Mouse (Mus musculus): ENCODE measurements around the gene Pim1. TPM values are rescaled to one million over a fixed set of nuclear protein-coding genes. Genes with fewer than 3 reads are reported as not detected.

Pim1 gene
- polyA plus RNA-seq, 1 experiment from 2014 or later, result 21.6 TPM

GRCm38 (mm10) chr17:29544064-29544463 lies 53.5 kb downstream of the Pim1 start:
- Histone ChIP-seq H3K9me3 (no peaks in the 10 kb centered on the region), H3K4me2 (no peak overlapping the region), H3K27ac (no peak overlapping the region), H3K36me3 (no peaks in the 10 kb centered on the region), H3K27me3 (no peaks in the 10 kb centered on the region), H3K4me1 (peaks cover 6% of the 10 kb centered on the region), H3K9ac (no peak overlapping the region), H3K4me3 (no peak overlapping the region)
- 82% methylated on average over 2 of the region's 2 CpGs for whole genome bisulfite sequencing
- ATAC-seq (ENCODE audit: insufficient number of reproducible peaks, low FRiP score, low TSS enrichment, low read depth), result no peak

- H3K4me3 ChIP-seq, result no peak overlapping the region
- ATAC-seq (ENCODE audit: insufficient number of reproducible peaks, low FRiP score, low TSS enrichment, low read depth), result no peak
- no peaks in the 10 kb centered on the region for H3K36me3 ChIP-seq
- no peak overlapping the region for H3K9ac ChIP-seq
- 90% methylated on average over 5 of the region's 5 CpGs for WGBS
- no peaks in the 10 kb centered on the region for H3K27me3 ChIP-seq
- no peaks in the 10 kb centered on the region for H3K9me3 ChIP-seq
- H3K4me1 ChIP-seq, result peaks cover 11% of the 10 kb centered on the region
- no peak overlapping the region for H3K27ac ChIP-seq
- no peak overlapping the region for H3K4me2 ChIP-seq
These were observed 54.7 kb downstream of the Pim1 start for GRCm38 (mm10) chr17:29545241-29545640.

Other genes starting within 250 kb of the Pim1 start
- gene Ppil1, start 226.6 kb upstream of the Pim1 start, polyA plus RNA-seq (2015; fragmentation: Nextera tagmentation; extraction: Ambion mirVana), result 130 and 132 TPM in 2 replicates
- 84.1 and 95.5 TPM in 2 replicates for gene BC004004, start 222.0 kb upstream of the Pim1 start, polyA plus RNA-seq (2015; fragmentation: Nextera tagmentation; extraction: Ambion mirVana)
- 6.5 and 8.0 TPM in 2 replicates for gene Pi16, start 173.1 kb upstream of the Pim1 start, polyA plus RNA-seq (2015; fragmentation: Nextera tagmentation; extraction: Ambion mirVana)
- 267 and 334 TPM in 2 replicates for gene Mtch1, start 142.8 kb upstream of the Pim1 start, polyA plus RNA-seq (2015; fragmentation: Nextera tagmentation; extraction: Ambion mirVana)
- 8.5 and 9.7 TPM in 2 replicates for gene Fgd2, start 129.8 kb upstream of the Pim1 start, polyA plus RNA-seq (2015; fragmentation: Nextera tagmentation; extraction: Ambion mirVana)
- gene Gm17657, start 58.9 kb downstream of the Pim1 start, polyA plus RNA-seq (2015; fragmentation: Nextera tagmentation; extraction: Ambion mirVana), result not detected in 2 replicates
- 13.4 and 14.7 TPM in 2 replicates for gene Tbc1d22b, start 59.0 kb downstream of the Pim1 start, polyA plus RNA-seq (2015; fragmentation: Nextera tagmentation; extraction: Ambion mirVana)
- 0.73 and 1.1 TPM in 2 replicates for gene Tmem217, start 61.6 kb downstream of the Pim1 start, polyA plus RNA-seq (2015; fragmentation: Nextera tagmentation; extraction: Ambion mirVana)
- 67.3 and 68.8 TPM in 2 replicates for gene Rnf8, start 124.0 kb downstream of the Pim1 start, polyA plus RNA-seq (2015; fragmentation: Nextera tagmentation; extraction: Ambion mirVana)
- 2.5 and 2.8 TPM in 2 replicates for gene Gm28043, start 124.1 kb downstream of the Pim1 start, polyA plus RNA-seq (2015; fragmentation: Nextera tagmentation; extraction: Ambion mirVana)
- gene Cmtr1, start 169.8 kb downstream of the Pim1 start, polyA plus RNA-seq (2015; fragmentation: Nextera tagmentation; extraction: Ambion mirVana), result 100 and 110 TPM in 2 replicates
- 10.0 and 10.7 TPM in 2 replicates for gene Ccdc167, start 226.3 kb downstream of the Pim1 start, polyA plus RNA-seq (2015; fragmentation: Nextera tagmentation; extraction: Ambion mirVana)